Mouse (Mus musculus): ENCODE results near the gene Bpgm.

The Bpgm gene

DNA sequence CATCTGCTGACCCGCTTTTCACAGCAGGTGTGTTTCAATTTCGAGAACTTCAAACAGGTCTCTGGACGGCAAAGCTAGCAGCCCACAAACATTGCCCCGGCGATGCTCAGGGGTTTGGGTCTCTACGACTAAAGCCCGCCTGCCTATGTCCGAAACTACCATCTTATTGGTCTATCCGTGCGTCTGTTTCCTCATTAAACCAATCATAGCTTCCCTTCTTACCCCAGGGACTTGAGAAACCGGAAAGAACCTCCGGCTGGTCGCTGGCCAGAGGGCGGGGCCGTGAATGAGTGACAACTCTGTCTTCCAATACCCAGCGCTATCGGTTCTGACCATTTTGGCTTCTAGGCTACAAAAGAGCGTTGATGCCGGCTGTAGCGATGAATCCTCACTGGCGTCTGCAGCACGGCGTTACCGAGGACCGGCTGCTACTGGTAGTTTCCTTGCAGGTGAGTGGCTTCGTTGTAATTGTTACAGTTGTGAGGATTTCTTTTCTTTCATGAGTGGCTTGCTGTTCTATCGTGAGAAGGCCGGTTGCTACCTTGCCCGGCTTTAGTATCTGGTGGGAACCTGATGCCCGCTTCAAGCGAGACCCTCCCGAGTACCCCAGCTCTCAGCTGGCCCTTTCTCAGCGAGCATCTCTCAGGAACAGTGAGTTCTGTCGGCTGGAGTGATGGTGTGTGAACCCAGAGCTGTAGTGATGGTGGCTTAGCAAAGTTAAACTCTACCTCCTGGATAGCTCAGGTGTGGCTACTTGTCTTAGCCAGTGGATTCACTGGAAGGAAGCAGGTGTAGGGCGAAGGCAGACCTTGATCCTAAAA is at the start of gene Bpgm:
Bpgm (plus strand) TSS at position 234 of the 821 bp plus-strand sequence.
- peak; percentile 99 for DNase-seq

DNA sequence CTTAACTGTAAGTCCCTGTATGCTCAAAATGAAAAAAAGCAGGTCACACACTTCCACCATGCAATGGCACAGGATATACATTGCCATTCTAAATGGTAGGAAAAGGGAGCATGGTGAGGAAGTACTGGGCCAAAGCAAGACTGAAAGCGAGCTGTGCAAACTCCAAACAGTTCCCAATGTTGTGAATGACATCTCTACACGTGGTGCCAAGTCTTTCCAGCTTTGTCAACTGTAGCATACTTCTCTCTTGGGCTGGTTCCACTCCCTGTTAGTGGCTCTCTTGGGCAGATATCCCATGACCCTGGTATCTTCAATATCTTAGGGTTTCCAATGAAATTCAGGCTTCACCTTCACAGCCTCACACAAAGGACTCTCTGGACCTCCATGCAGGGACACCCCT is 37.0 kb upstream of the Bpgm start:
- no peak for DNase-seq

- DNase-seq: no peak
These were observed 34.3 kb upstream of the Bpgm start for GRCm38 (mm10) chr6:34441556-34442257.

GRCm38 (mm10) chr6:34443791-34444190 is 32.2 kb upstream of the Bpgm start:
- DNase-seq: no peak

GRCm38 (mm10) chr6:34447961-34448360 is 28.0 kb upstream of the Bpgm start:
- DNase-seq: peak; percentile 87

DNA sequence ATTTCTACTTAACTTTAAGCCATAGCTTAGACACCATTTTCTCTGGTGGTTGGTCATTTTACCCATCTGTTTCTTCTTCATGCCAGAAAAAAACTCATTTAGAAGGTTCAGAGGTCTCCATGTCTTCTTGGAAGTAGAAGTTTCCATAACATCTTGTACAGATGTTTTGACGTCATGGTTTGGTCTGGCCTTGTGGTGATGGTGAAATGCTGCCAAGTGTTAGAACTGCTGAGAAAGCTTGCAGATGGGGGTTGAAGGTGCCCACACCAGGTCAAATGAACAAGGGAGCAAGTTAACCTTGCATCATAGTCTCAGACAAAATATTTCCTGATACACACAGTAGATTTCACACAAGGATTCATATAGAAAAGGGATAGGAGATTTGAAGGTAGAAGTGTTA is 27.3 kb upstream of the Bpgm start:
- no peak for DNase-seq

- DNase-seq: peak; percentile 12
These were observed 22.8 kb upstream of the Bpgm start for GRCm38 (mm10) chr6:34452963-34453770.

DNA sequence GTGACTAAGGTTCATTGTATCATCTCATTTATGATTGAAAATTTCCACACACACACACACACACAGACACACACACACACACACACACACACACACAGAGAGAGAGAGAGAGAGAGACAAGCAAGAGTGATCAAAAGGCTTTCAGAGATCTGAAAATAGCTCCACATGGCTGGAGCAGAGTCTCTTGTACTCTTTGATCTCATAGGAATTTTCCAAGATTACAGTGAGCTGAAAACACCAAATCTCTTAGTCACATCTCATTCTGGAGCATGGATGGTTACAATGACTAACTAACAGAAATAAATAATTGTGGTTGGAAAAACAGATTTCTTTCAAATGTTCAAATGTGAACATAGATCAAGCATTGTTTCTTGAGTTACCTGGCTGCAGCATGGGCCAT is 16.6 kb upstream of the Bpgm start:
- DNase-seq: no peak

DNA sequence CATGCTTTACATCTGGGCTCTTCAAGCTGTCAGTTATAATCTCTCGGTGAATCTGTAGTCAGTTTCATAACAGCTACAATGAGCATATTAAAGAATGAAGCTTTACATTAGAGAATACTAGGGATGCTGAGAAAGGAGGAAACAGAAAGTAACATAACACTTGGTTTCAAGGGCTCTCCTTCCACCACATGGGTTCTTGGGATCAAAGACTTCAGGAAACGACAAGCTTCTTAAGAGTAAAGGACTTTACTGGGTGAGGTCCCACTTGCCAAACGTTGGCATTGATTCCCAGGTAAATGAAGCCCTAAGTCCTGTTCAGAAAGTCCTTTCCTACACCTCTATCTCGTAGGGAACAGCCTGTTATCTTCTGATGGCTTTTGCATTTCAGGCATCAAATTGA is 15.4 kb upstream of the Bpgm start:
- DNase-seq: no peak

DNA sequence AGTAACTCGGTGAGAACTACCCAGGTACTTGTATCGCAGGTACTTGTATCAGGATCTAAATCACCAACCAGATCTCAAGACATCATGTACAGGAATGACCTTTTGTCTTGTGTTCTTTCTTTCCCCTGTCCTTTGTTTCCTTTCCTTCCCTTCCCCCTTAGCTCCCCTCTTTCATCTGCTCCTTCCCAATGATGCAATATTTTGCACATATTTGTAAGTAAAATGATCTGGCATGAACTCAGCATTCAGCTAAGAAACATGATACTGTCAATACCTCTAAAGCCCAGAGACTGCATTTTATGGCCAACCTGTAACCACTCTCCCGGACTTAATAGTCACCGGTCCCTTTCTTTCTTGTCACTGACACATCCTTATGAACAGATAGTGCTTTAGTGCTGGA is 12.4 kb upstream of the Bpgm start:
- no peak for DNase-seq

- no peak for DNase-seq
These were observed 4.4 kb upstream of the Bpgm start for GRCm38 (mm10) chr6:34471434-34472110.

- no peak for DNase-seq
These were observed 2.7 kb upstream of the Bpgm start for GRCm38 (mm10) chr6:34473346-34473745.

DNA sequence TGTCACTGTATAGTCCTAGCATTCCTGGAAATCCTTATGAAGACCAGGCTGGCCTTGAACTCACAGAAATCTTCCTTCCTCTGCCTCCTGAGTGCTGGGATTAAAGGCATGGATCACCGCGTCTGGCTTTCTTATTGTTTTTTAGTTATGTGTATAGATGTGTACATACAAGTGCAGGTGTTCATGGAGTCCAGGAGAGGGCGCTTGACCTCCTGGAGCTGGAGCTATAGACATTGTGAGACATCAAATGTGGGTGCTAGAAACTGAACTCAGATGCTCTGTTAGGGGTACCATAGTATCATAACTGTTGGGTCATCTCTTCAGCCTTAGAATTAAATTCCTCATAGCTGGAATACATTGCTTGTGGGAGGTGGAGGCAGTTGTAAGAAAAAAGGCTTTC is 2.0 kb upstream of the Bpgm start:
- DNase-seq: no peak

DNA sequence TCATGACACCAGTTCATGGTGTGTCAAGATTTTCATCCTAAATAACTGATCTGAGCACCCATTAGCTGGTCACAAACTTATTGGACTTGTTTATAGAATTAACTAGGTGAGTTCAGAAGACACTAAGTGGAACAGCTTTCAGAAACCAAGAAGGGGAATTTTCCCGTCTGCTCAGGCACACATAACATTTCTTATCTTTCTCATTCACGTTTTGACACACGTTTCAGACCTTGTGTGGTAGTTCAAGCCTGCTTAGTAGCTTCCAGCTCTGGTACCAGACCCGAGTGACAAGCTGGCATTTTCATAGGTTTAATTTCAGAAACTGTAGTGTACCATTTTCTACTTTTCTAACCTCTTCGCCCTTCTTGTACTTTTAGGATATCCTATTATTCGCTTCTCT is 616 bp upstream of the Bpgm start:
- DNase-seq: no peak

GRCm38 (mm10) chr6:34478036-34478435 is 2.0 kb downstream of the Bpgm start:
- no peak for DNase-seq

GRCm38 (mm10) chr6:34478677-34479360 is 2.8 kb downstream of the Bpgm start:
- DNase-seq: peak; percentile 15

DNA sequence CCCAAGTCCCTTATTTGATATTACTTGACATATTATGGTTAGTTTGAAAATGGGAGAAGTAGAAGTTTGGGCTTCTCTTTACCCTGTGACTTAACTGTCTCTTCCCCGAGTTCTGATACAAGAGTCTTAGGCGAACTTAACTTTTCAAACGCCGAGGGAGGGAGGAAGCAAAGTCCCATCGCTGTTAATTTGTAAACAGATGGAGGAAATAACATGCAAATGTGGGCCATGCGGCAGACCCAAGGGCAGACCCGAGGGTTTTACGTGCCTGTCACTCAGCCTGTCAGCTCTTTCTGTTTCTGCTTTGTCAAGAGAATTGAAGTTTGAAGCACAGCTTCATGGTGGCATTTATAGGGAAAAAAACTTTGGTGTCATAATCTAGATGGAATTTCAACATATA is 3.5 kb downstream of the Bpgm start:
- no peak for DNase-seq

DNA sequence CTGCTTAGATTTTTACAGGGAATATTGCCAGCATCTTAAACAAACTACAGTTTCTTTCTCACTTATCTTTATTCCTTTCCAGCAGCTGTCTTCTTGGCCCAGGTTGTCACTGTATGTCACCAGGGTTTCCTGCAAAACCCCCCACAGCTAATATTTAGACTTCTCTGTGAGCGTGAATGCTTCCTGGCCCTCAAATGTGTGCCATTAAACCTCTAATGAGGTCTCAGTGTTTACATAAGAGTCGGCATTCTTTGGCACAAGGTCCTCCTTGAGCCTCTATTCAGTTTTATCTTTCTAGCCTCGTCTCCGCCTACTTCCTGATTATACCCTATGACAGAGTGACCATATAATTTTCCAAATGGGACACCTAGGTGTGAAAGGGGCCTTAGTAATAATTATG is 4.7 kb downstream of the Bpgm start:
- DNase-seq: no peak

- DNase-seq: no peak
These were observed 5.3 kb downstream of the Bpgm start for GRCm38 (mm10) chr6:34481349-34481748.

DNA sequence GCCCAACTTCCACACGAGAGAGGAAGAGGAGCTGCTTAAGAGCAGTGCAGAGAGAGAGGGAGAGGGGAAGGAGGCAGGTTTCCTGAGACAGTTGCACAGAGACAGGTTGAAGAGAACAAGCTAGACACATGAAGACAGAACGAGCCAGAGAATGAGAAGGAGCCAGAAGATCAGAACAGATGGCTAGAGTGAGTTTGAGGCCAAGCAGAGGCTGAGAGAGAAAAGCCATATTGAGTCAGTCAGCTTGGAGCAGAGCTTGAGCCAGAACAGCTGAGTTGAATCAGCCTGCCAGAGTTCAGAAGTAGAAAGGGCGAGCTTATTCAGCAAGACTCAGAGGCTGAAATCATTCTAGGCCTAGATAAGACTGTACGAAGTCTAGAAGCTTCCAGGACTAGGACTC is 6.8 kb downstream of the Bpgm start:
- DNase-seq: no peak

DNA sequence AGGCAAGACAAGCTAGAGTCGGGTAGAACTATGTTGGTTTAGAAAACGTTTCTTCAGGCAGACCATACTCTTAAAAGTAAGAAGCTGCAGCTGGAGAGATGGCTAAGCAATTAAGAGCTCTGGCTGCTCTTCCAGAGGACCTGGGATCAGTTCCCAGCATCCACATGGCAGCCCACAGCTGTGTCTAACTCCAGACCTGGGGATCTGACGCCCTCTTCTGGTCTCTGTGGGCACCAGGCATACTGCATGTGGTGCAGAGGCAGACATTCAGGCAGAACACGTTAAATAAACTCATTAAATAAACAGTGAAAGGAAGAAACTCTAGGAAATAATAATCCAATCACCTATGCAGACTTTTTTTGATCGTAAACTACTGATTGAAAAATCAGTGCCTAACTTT is 7.4 kb downstream of the Bpgm start:
- no peak for DNase-seq

- DNase-seq: no peak
These were observed 7.8 kb downstream of the Bpgm start for GRCm38 (mm10) chr6:34483811-34484210.

All from lung, postnatal 14 days (tissue).